Mouse (Mus musculus) liver, postnatal 0 days (tissue): ENCODE measurements around the gene C1rl.

Experiments used
- CTCF ChIP-seq: sonication (generic); IDR thresholded peaks from 2 replicates; pipeline ENCODE4 v1.5.1; 2016; ENCODE audit warnings: antibody characterized with exemption, low read depth
- EP300 ChIP-seq: IDR thresholded peaks from 2 replicates; pipeline ENCODE4 v1.6.1; 2016; ENCODE audit warnings: antibody characterized with exemption, low read depth, mild to moderate bottlenecking

DNA sequence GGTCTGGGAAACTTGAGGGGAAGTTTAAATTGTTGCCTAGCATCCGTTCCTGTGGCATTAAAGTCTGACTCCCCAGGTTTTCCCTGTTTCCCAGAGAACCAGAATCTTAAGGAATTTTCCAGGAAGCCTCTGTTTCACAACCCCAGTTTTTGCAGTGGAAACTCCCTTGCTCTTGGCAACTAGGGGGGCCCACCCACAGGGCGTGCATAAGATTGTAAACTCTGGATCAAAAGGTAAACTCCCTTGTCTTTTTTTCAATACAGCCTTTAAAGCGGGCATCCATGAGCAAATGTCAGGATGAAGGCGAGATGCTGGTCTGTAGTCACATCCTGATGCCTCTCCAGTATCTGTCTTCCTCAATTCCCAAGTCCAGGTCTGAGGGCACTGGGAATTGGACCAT, 8.6 kb downstream of the C1rl start:
- no peak for TF ChIP-seq CTCF
- TF ChIP-seq EP300: no peak
